In the genomic region with DNA sequence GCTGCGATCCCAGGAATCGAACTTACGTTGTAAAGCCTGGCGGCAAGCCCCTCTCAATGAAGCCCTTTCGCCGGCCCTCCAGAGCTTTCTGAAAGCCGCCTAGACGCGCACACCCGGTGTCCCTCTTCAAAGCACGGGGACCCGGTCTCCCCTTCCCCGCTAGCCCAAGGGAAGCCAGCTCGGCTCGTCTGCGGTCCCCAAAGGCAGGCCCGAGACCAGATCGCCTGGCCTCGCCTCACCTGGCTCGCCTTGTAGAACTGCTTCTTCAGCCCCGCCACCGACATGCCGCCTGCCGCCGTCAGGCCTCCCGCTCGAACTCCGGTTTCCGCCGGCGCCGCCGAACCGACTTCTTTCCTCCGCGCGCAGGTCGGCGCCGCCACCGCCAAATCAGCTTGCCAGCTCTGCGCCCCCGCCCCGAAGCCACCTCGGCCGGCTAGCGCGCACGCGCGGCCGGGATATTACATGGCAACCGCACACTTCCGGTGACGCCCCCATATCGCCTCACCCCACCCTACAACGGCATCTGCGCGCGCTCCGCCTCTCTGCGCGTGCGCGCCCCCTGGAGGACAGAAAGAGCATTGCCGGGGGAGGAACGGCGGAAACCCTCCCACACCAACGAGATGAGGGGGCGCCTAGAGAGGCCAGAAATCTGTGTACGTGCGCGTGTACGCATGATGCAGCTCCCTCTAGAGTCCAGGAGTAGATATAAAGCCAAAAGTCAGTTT, we compare ENCODE assay signal across 7 mouse cellular contexts. TPM values are rescaled to one million over a fixed set of nuclear protein-coding genes. Genes with fewer than 3 reads are reported as not detected.
DNase-seq lines count a peak whose midpoint lies in the region; ATAC-seq lines count a peak whose summit lies in the region.

Sh3gl1 (minus strand) TSS at position 460 of the 725 bp plus-strand sequence.

- H3K9me3 ChIP-seq in intestine, embryonic 15.5 days, result no peaks in the 10 kb centered on the region
- no peaks in the 10 kb centered on the region for H3K9me3 ChIP-seq in midbrain, embryonic 10.5 days (replicated peaks)

- ATAC-seq in intestine, embryonic 15.5 days, result peak; percentile 89

- H3K4me2 ChIP-seq in intestine, embryonic 15.5 days (replicated peaks), result peak within 1 kb of the TSS; percentile 58

- no peaks in the 10 kb centered on the region for H3K27me3 ChIP-seq in intestine, embryonic 15.5 days (replicated peaks)
- no peaks in the 10 kb centered on the region for H3K27me3 ChIP-seq in midbrain, embryonic 10.5 days (ENCODE audit: low read depth, poor library complexity, severe bottlenecking)

- H3K4me3 ChIP-seq in intestine, embryonic 15.5 days (replicated peaks), result peak within 1 kb of the TSS; percentile 71
- H3K4me3 ChIP-seq in midbrain, embryonic 10.5 days, result peak within 1 kb of the TSS; percentile 90

- H3K9ac ChIP-seq in intestine, embryonic 15.5 days, result peak within 1 kb of the TSS; percentile 85

- peaks cover 7% of the 10 kb centered on the region; the same call in 1 of the 2 replicates for H3K36me3 ChIP-seq in intestine, embryonic 15.5 days
- peaks cover 33% of the 10 kb centered on the region for H3K36me3 ChIP-seq in midbrain, embryonic 10.5 days

- H3K27ac ChIP-seq in intestine, embryonic 15.5 days, result peak within 1 kb of the TSS; percentile 84
- peak within 1 kb of the TSS; percentile 94 for H3K27ac ChIP-seq in midbrain, embryonic 10.5 days (replicated peaks)

- intact Hi-C loops in gastrocnemius, postnatal 36 days (cut with DNase I), result loop anchor here (5.0 kb wide), 1 partner anchor 36 kb away; no protein-coding TSS in a partner anchor
- intact Hi-C loops in left cerebral cortex, postnatal 25 days (cut with DNase I), result loop anchor here (1.0 to 2.0 kb wide), 2 partner anchors 27 to 38 kb away; partner anchors contain the start of gene Ubxn6

- peaks cover 36% of the 10 kb centered on the region for H3K4me1 ChIP-seq in intestine, embryonic 15.5 days (replicated peaks)
- peaks cover 30% of the 10 kb centered on the region for H3K4me1 ChIP-seq in midbrain, embryonic 10.5 days

- WGBS in intestine, embryonic 15.5 days, result under 1% methylated on average over 74 of the region's 74 CpGs
- under 1% methylated on average over 74 of the region's 74 CpGs for WGBS in midbrain, embryonic 10.5 days

- DNase-seq in adrenal gland, adult 2 months, result peak; percentile 99
- DNase-seq in embryo, embryonic 11.5 days (ENCODE audit: low read depth, low spot score), result peak; percentile 98
- peak; percentile 98 to 99 for DNase-seq in gastrocnemius, postnatal 36 days
- peak; percentile 99 to 100 for DNase-seq in left cerebral cortex, postnatal 25 days (ENCODE audit: low spot score in 2 of 2)
- peak; percentile 99 for DNase-seq in midbrain, embryonic 10.5 days (ENCODE audit: low spot score)
- peak; percentile 99 for DNase-seq in right cerebral cortex, postnatal 4 days

RNA-seq across cellular contexts. Expression of gene Sh3gl1, which starts in this region (rescaled TPM):
- total RNA-seq in adrenal gland, adult 2 months (2021), result 10 to 100 TPM; 41.3 to 44.0 TPM
- 66.4 and 70.6 TPM in 2 replicates for polyA plus RNA-seq in adrenal gland, adult 2 months (2012; rRNA removed)
- 10 to 100 TPM in 1 of 2 experiments, 1 to 10 TPM in 1; 9.9 to 10.6 TPM for total RNA-seq in gastrocnemius, postnatal 36 days (2021)
- 124 TPM in 2 replicates for polyA plus RNA-seq in intestine, embryonic 15.5 days (2015; fragmentation: Nextera tagmentation; extraction: Ambion mirVana)
- total RNA-seq in left cerebral cortex, postnatal 25 days (2021), result 10 to 100 TPM; 44.5 to 47.8 TPM
- polyA plus RNA-seq in midbrain, embryonic 10.5 days (2016; fragmentation: Nextera tagmentation; extraction: Ambion mirVana), result 161 and 162 TPM in 2 replicates

Comparison
In these comparisons a context has a peak if more than half of its experiments do, and no peak if none do; other contexts are left out.
1. Peak in every context shown above with its lines: DNase-seq, ATAC-seq, H3K4me3 ChIP-seq and H3K27ac ChIP-seq.